Mouse (Mus musculus) gastrocnemius, postnatal 36 days (tissue): ENCODE data around the gene Speer2. TPM values are rescaled to one million over a fixed set of nuclear protein-coding genes. Genes with fewer than 3 reads are reported as not detected.

Source experiments
- DNase-seq, 2 experiments: peaks; one replicate each; pipeline ENCODE4 v3.0.0; 2022
- intact Hi-C: fragments of 180-260 bp; cut with DNase I; formaldehyde crosslinking; loops from one replicate; pipeline ENCODE4 v1.15.1; 2025
- long read RNA-seq, 2 experiments: library from polyadenylated mRNA; stranded (forward); transcript quantifications; one replicate each; pipeline ENCODE4 v2.0.0; 2021
- total RNA-seq, 2 experiments: library from RNA; stranded (reverse); gene quantifications; 2 replicates each; pipeline ENCODE4 v1.2.3; 2021

The Speer2 gene
- not detected for total RNA-seq
- long read RNA-seq, experiment 1, result 0 reads
- long read RNA-seq, experiment 2, result 0 reads

GRCm38 (mm10) chr16:69863644-69864043 is at the start of gene Speer2:
Gene Speer2 (minus strand): TSS chr16:69863744.
- intact Hi-C loops, result no loop called here
- DNase-seq, result no peak

- intact Hi-C loops, result no loop called here
These were observed 40.8 kb upstream of the Speer2 start for GRCm38 (mm10) chr16:69904303-69904702.

GRCm38 (mm10) chr16:69880712-69881111 is 17.2 kb upstream of the Speer2 start:
- intact Hi-C loops, result no loop called here

More at GRCm38 (mm10) chr16:69904303-69904702, 40.8 kb upstream of the Speer2 start:
- no peak for DNase-seq

GRCm38 (mm10) chr16:69836628-69837027 is 26.9 kb downstream of the Speer2 start:
- no peak for DNase-seq
- intact Hi-C loops, result no loop called here

More at GRCm38 (mm10) chr16:69880712-69881111, 17.2 kb upstream of the Speer2 start:
- no peak for DNase-seq

- DNase-seq, result no peak
- intact Hi-C loops, result no loop called here
These were observed 49.9 kb downstream of the Speer2 start for GRCm38 (mm10) chr16:69813652-69814051.
